Mouse (Mus musculus): ENCODE data around the gene Lsm14b.

DNA sequence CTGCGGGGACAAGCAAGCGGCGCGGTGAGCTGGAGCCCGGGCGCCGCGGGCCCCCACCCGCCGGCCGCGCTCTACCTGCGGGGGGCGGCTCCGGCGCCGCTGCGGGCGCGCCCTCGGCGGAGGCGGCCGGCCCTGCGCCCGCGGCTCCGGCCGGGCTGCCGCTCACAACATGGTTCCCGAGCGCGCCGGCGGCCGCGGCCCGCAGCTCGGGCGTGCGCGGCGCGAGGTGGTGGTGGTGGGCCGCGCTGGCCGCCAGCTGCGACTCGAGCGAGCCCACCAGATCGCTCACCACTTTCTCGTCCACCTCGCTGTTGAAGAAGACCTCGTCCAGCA lies 48.5 kb upstream of the Lsm14b start:
- TF ChIP-seq CTCF (IDR thresholded peaks at IDR 0.05; ENCODE audit: low read depth) (no peak), EP300 (IDR thresholded peaks at IDR 0.05; ENCODE audit: low read depth) (no peak)

All from liver, embryonic 14.5 days (tissue).